Mouse (Mus musculus) testis, postnatal 10 days (tissue): ENCODE data around the gene Gm11020.
"Not testable (repeated sequence)": the region's sequence is repeated elsewhere in the genome, so short reads cannot be mapped to it uniquely, and the experiment has no call there.

ENCODE experiments used
- DNase-seq: peaks from one replicate; pipeline ENCODE4 v3.0.0; 2021; ENCODE audit warnings: low spot score

Gm11020 gene

GRCm38 (mm10) chr8:104321267-104321666 lies at the start of gene Gm11020:
Gene Gm11020 (plus strand): TSS chr8:104321567.
- not testable (repeated sequence) for DNase-seq

- DNase-seq, result not testable (repeated sequence)
Observed at GRCm38 (mm10) chr8:104293081-104293480, 28.3 kb upstream of the Gm11020 start, which contains the start of gene Cmtm2a. Gene Cmtm2a (minus strand): TSS chr8:104293181.

- no peak for DNase-seq
Observed at GRCm38 (mm10) chr8:104294396-104294795, 27.0 kb upstream of the Gm11020 start.

- DNase-seq, result not testable (repeated sequence)
Observed at GRCm38 (mm10) chr8:104301577-104301976, 19.8 kb upstream of the Gm11020 start.

GRCm38 (mm10) chr8:104302536-104302935 lies 18.8 kb upstream of the Gm11020 start:
- not testable (repeated sequence) for DNase-seq

GRCm38 (mm10) chr8:104304962-104305361 lies 16.4 kb upstream of the Gm11020 start:
- no peak for DNase-seq

GRCm38 (mm10) chr8:104308341-104308740 lies 13.0 kb upstream of the Gm11020 start:
- not testable (repeated sequence) for DNase-seq

GRCm38 (mm10) chr8:104309441-104310155 lies 11.8 kb upstream of the Gm11020 start, which contains the start of the genes Gm45711 and Cmtm1:
Gene Gm45711 (minus strand): TSS chr8:104310081.
Gene Cmtm1 (minus strand): TSS chr8:104310145.
- not testable (repeated sequence) for DNase-seq

- DNase-seq, result not testable (repeated sequence)
Observed at GRCm38 (mm10) chr8:104312023-104312422, 9.3 kb upstream of the Gm11020 start.

GRCm38 (mm10) chr8:104313311-104313710 lies 8.1 kb upstream of the Gm11020 start:
- no peak for DNase-seq

GRCm38 (mm10) chr8:104321930-104322329 lies 563 bp downstream of the Gm11020 start, which contains the start of gene Cmtm2b:
Gene Cmtm2b (plus strand): TSS chr8:104322230.
- not testable (repeated sequence) for DNase-seq

- no peak for DNase-seq
Observed at GRCm38 (mm10) chr8:104332665-104333631, 11.6 kb downstream of the Gm11020 start.

GRCm38 (mm10) chr8:104333786-104334185 lies 12.4 kb downstream of the Gm11020 start:
- DNase-seq, result peak; percentile 18

GRCm38 (mm10) chr8:104334196-104334595 lies 12.8 kb downstream of the Gm11020 start:
- DNase-seq, result no peak

- DNase-seq, result peak; percentile 26
Observed at GRCm38 (mm10) chr8:104336806-104337205, 15.4 kb downstream of the Gm11020 start.

GRCm38 (mm10) chr8:104337890-104338289 lies 16.5 kb downstream of the Gm11020 start:
- DNase-seq, result peak; percentile 43

GRCm38 (mm10) chr8:104339229-104339982 lies 18.0 kb downstream of the Gm11020 start, which contains the start of gene Cmtm3:
Gene Cmtm3 (plus strand): TSS chr8:104339410.
- peak; percentile 53 for DNase-seq

GRCm38 (mm10) chr8:104339983-104340232 lies 18.5 kb downstream of the Gm11020 start:
- DNase-seq, result no peak

GRCm38 (mm10) chr8:104340233-104341105 lies 19.1 kb downstream of the Gm11020 start:
- peak; percentile 90 for DNase-seq

- DNase-seq, result peak; percentile 91
Observed at GRCm38 (mm10) chr8:104341106-104341561, 19.8 kb downstream of the Gm11020 start.

GRCm38 (mm10) chr8:104341678-104342077 lies 20.3 kb downstream of the Gm11020 start:
- no peak for DNase-seq
